Mouse (Mus musculus) liver, postnatal 0 days (tissue): Measurements from ENCODE around the gene Angpt4. TPM values are rescaled to one million over a fixed set of nuclear protein-coding genes. Genes with fewer than 3 reads are reported as not detected.

Experiments used
- ATAC-seq: fragments of 200-750 bp; cut with Nextera tagmentation; 2 replicates; pipeline ENCODE4 v1.8.0; 2017; ENCODE audit warnings: mild to moderate bottlenecking, moderate library complexity
- DNase-seq: peaks from one replicate; pipeline ENCODE4 v3.0.0-alpha.2; 2016
- H3K27ac ChIP-seq: fragments of 300-500 bp; sonication (generic); 2 replicates; pipeline ENCODE4 v1.5.1; 2014; ENCODE audit warnings: antibody characterized with exemption, moderate library complexity, mild to moderate bottlenecking, low read depth
- H3K27me3 ChIP-seq: fragments of 300-500 bp; sonication (generic); 2 replicates; pipeline ENCODE4 v1.6.1; 2014; ENCODE audit warnings: low read length, control low read depth, mixed read lengths; ENCODE audit not compliant: insufficient read depth
- H3K36me3 ChIP-seq: fragments of 300-500 bp; sonication (generic); replicated peaks from 2 replicates; pipeline ENCODE4 v1.6.1; 2014; ENCODE audit warnings: mild to moderate bottlenecking, control low read depth, low read length, moderate library complexity, mixed read lengths; ENCODE audit not compliant: insufficient read depth
- H3K4me1 ChIP-seq: fragments of 300-500 bp; sonication (generic); 2 replicates; pipeline ENCODE4 v1.6.1; 2014; ENCODE audit warnings: antibody characterized with exemption, mild to moderate bottlenecking, control low read depth; ENCODE audit not compliant: insufficient read depth
- H3K4me2 ChIP-seq: fragments of 300-500 bp; sonication (generic); 2 replicates; pipeline ENCODE4 v1.6.1; 2014; ENCODE audit warnings: low read depth, mild to moderate bottlenecking, low read length, moderate library complexity, mixed read lengths
- H3K4me3 ChIP-seq: fragments of 300-500 bp; sonication (generic); 2 replicates; pipeline ENCODE4 v1.5.1; 2014; ENCODE audit warnings: low read depth, low read length
- H3K9ac ChIP-seq: fragments of 300-500 bp; sonication (generic); replicated peaks from 2 replicates; pipeline ENCODE4 v1.6.1; 2014; ENCODE audit warnings: mild to moderate bottlenecking, moderate library complexity
- H3K9me3 ChIP-seq: fragments of 300-500 bp; sonication (generic); 2 replicates; pipeline ENCODE4 v1.6.1; 2016; ENCODE audit warnings: mild to moderate bottlenecking, control low read depth, low read length, mixed read lengths
- CTCF ChIP-seq: sonication (generic); IDR thresholded peaks from 2 replicates; pipeline ENCODE4 v1.5.1; 2016; ENCODE audit warnings: antibody characterized with exemption, low read depth
- EP300 ChIP-seq: IDR thresholded peaks from 2 replicates; pipeline ENCODE4 v1.6.1; 2016; ENCODE audit warnings: antibody characterized with exemption, low read depth, mild to moderate bottlenecking
- WGBS: fragments of 180-500 bp; shearing (Covaris S2); extraction: QIAGEN DNeasy Blood & Tissue Kit; methylation state at CpG from one replicate; pipeline ENCODE4 v1.1.7; 2014; ENCODE audit not compliant: insufficient replicate concordance; 5-methylcytosine and 5-hydroxymethylcytosine counted together
- polyA plus RNA-seq: library from polyadenylated mRNA; unstranded; fragments of >200 nt; fragmentation: Nextera tagmentation; extraction: Ambion mirVana; gene quantifications from 2 replicates; pipeline ENCODE4 v1.2.1, GENCODE M21; 2015

The Angpt4 gene
- polyA plus RNA-seq, 1 experiment from 2014 or later: 0.26 TPM

DNA sequence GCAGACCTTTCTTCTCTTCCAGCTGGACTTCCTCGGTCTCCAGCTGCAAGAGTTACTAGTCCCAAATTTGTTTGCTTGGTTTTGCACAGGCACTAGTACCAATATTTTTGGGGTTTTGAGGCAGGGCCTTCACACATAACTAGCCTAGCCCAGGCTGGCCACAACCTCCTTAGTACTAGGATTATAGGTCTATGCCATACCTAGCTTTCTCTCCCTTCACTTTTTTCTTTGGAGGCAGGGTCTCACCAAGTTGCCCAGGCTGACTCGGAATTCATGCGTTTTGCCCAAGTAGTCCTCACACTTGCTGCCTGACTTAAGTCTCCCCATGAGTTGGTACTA is 69.3 kb downstream of the Angpt4 start:
- H3K4me2 ChIP-seq: peak overlapping the region; percentile 86
- H3K9me3 ChIP-seq: no peaks in the 10 kb centered on the region
- 40% methylated on average over 3 of the region's 3 CpGs for WGBS
- no peaks in the 10 kb centered on the region for H3K36me3 ChIP-seq
- H3K4me1 ChIP-seq: peaks cover 40% of the 10 kb centered on the region
- H3K4me3 ChIP-seq: peak overlapping the region; percentile 83
- ATAC-seq: peak; percentile 3; the same call in 1 of the 2 replicates
- no peaks in the 10 kb centered on the region for H3K27me3 ChIP-seq
- peak overlapping the region; percentile 76; the same call in 1 of the 2 replicates for H3K27ac ChIP-seq
- TF ChIP-seq EP300 (no peak), CTCF (no peak)
- H3K9ac ChIP-seq: peak overlapping the region; percentile 81; the same call in 1 of the 2 replicates
- DNase-seq: no peak

DNA sequence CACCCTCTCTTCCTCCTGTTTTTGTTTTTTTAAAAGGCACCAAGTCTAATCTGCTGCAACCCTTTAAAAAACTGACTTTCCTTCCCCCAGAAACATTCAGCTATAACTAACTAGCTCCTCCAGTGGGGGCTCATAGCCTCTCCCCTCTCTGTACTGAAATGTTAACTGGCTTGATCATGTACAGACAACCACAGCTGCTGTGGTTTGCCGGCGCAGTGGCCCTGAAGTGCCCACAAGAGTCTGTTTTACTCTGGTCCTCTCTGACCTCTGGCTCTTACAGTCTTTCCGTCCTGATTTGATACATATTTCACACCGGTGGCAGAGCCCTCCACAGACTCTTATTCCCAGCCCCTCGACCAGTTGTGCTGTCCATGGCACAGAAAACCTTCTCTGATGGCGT is 70.3 kb downstream of the Angpt4 start:
- Histone ChIP-seq H3K9me3 (no peaks in the 10 kb centered on the region), H3K4me1 (peaks cover 39% of the 10 kb centered on the region), H3K27ac (no peak overlapping the region), H3K4me2 (no peak overlapping the region), H3K4me3 (no peak overlapping the region), H3K27me3 (no peaks in the 10 kb centered on the region), H3K36me3 (no peaks in the 10 kb centered on the region), H3K9ac (no peak overlapping the region)
- DNase-seq (no peak), ATAC-seq (no peak)
- WGBS: 40% methylated on average over 6 of the region's 6 CpGs
- no peak for TF ChIP-seq CTCF
- no peak for TF ChIP-seq EP300

GRCm38 (mm10) chr2:151982476-151982875 is 71.5 kb downstream of the Angpt4 start:
- Histone ChIP-seq H3K4me1 (peaks cover 32% of the 10 kb centered on the region), H3K9me3 (no peaks in the 10 kb centered on the region), H3K4me2 (no peak overlapping the region), H3K27me3 (no peaks in the 10 kb centered on the region), H3K27ac (no peak overlapping the region), H3K4me3 (no peak overlapping the region), H3K36me3 (no peaks in the 10 kb centered on the region), H3K9ac (no peak overlapping the region)
- ATAC-seq (no peak), DNase-seq (no peak)
- TF ChIP-seq EP300 (no peak), CTCF (no peak)

DNA sequence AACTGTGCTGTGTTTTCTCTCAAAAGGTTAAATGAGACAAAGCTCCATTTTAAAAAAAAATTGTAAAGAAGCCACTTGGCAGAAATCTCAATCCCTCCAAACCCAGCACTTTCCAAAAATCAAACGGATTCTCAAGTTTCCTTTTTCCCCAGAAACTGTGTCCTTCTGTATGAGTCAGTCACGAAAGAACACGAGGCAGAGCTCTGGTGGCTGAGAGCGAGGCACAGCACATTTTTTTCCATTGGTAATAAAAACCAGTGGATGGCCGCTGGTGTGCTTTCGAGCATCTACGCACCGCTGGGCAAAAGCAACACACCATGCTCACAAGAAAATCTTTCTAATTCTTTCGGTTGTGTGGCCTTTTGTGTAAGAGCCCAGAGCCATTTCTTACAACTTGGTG is 73.0 kb downstream of the Angpt4 start:
- H3K27me3 ChIP-seq: no peaks in the 10 kb centered on the region
- no peak overlapping the region for H3K4me2 ChIP-seq
- H3K4me3 ChIP-seq: no peak overlapping the region
- ATAC-seq (no peak), DNase-seq (no peak)
- no peak overlapping the region for H3K9ac ChIP-seq
- no peak overlapping the region for H3K27ac ChIP-seq
- no peaks in the 10 kb centered on the region for H3K9me3 ChIP-seq
- H3K4me1 ChIP-seq: peaks cover 17% of the 10 kb centered on the region
- TF ChIP-seq EP300 (no peak), CTCF (no peak)
- no peaks in the 10 kb centered on the region for H3K36me3 ChIP-seq
- WGBS: 74% methylated on average over 9 of the region's 9 CpGs

GRCm38 (mm10) chr2:151985426-151986172 is 74.6 kb downstream of the Angpt4 start:
- no peak for TF ChIP-seq EP300
- TF ChIP-seq CTCF: no peak
- Histone ChIP-seq H3K27ac (0 out of 2 replicates have a peak overlapping the region, but pooled peaks have one; percentile 34), H3K4me1 (peaks cover 5% of the 10 kb centered on the region; the same call in 1 of the 2 replicates), H3K4me2 (0 out of 2 replicates have a peak overlapping the region, but pooled peaks have one; percentile 4), H3K9me3 (no peaks in the 10 kb centered on the region), H3K9ac (no peak overlapping the region), H3K27me3 (no peaks in the 10 kb centered on the region), H3K36me3 (no peaks in the 10 kb centered on the region), H3K4me3 (no peak overlapping the region)
- DNase-seq (peak; percentile 41), ATAC-seq (peak; percentile 56)
- WGBS: 40% methylated on average over 7 of the region's 7 CpGs

DNA sequence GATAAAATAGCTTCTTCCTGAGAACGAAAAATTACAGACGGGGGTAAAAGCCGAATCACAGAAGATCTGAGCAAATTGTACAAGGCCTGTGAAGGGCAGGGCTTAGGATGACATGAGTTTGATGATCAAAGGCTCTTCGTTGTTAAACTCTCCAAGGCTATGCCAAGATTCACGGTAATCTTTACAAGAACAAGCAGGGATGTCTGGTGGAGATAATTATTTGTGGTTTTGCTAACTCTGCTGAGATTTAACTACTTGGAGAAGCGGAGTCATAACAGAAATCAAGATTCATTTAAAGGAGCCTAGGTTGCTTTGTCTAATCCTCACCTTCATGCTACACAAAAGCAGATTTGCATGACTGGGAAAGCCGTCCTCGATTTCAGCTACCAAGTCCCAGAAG is 75.9 kb downstream of the Angpt4 start:
- 59% methylated on average over 8 of the region's 8 CpGs for WGBS
- Histone ChIP-seq H3K4me3 (no peak overlapping the region), H3K36me3 (no peaks in the 10 kb centered on the region), H3K27ac (no peak overlapping the region), H3K4me2 (no peak overlapping the region), H3K9ac (no peak overlapping the region), H3K27me3 (no peaks in the 10 kb centered on the region), H3K4me1 (peaks cover 4% of the 10 kb centered on the region; the same call in 1 of the 2 replicates), H3K9me3 (no peaks in the 10 kb centered on the region)
- DNase-seq (no peak), ATAC-seq (no peak)
- TF ChIP-seq EP300 (no peak), CTCF (no peak)
